Mouse (Mus musculus) intestine, embryonic 15.5 days (tissue): ENCODE results near the gene Homer1. TPM values are rescaled to one million over a fixed set of nuclear protein-coding genes. Genes with fewer than 3 reads are reported as not detected.

Experiments
- ATAC-seq: fragments of 200-750 bp; cut with Nextera tagmentation; 2 replicates; pipeline ENCODE4 v1.8.0; 2017; ENCODE audit warnings: moderate TSS enrichment, moderate library complexity
- H3K27ac ChIP-seq: fragments of 300-500 bp; sonication (generic); 2 replicates; pipeline ENCODE4 v1.5.1; 2015; ENCODE audit warnings: mild to moderate bottlenecking, inconsistent platforms
- H3K27me3 ChIP-seq: fragments of 300-500 bp; sonication (generic); replicated peaks from 2 replicates; pipeline ENCODE4 v1.6.1; 2015; ENCODE audit warnings: inconsistent platforms
- H3K36me3 ChIP-seq: fragments of 300-500 bp; sonication (generic); 2 replicates; pipeline ENCODE4 v1.6.1; 2015; ENCODE audit warnings: inconsistent platforms
- H3K4me1 ChIP-seq: fragments of 300-500 bp; sonication (generic); replicated peaks from 2 replicates; pipeline ENCODE4 v1.6.1; 2015; ENCODE audit warnings: inconsistent platforms
- H3K4me2 ChIP-seq: fragments of 300-500 bp; sonication (generic); replicated peaks from 2 replicates; pipeline ENCODE4 v1.6.1; 2015; ENCODE audit warnings: mild to moderate bottlenecking, inconsistent platforms
- H3K4me3 ChIP-seq: fragments of 300-500 bp; sonication (generic); replicated peaks from 2 replicates; pipeline ENCODE4 v1.5.1; 2015; ENCODE audit warnings: inconsistent platforms
- H3K9ac ChIP-seq: fragments of 300-500 bp; sonication (generic); 2 replicates; pipeline ENCODE4 v1.6.1; 2015; ENCODE audit warnings: inconsistent platforms
- H3K9me3 ChIP-seq: fragments of 300-500 bp; sonication (generic); 2 replicates; pipeline ENCODE4 v1.6.1; 2016; ENCODE audit warnings: inconsistent platforms
- WGBS: fragments of 180-500 bp; shearing (Covaris S2); methylation state at CpG from one replicate; pipeline ENCODE4 v1.1.7; 2015; 5-methylcytosine and 5-hydroxymethylcytosine counted together
- polyA plus RNA-seq: library from polyadenylated mRNA; unstranded; fragments of >200 nt; fragmentation: Nextera tagmentation; extraction: Ambion mirVana; gene quantifications from 2 replicates; pipeline ENCODE4 v1.2.1, GENCODE M21; 2015

The Homer1 gene
- polyA plus RNA-seq, 1 experiment from 2014 or later = 4.3 TPM

DNA sequence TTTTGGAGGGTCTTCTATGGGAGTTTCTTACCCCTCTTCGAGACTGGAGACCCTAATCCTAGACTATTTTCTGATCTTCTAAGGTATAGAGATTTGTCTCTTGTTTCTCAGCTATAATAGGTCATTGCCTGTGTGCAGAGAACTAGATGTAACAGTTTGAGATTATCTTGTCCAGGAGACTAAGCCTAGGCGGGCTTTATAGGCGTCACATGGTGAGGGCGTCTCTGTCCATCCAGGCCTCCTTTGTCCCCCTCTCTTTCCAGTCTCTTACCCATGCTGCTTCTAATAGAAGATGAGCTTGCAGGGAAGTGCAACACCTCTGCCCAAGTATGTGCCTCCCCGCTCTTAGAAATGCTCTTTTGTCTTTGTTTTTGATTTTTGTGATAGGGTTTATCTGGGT is 83.7 kb downstream of the Homer1 start:
- ATAC-seq = no peak
- 93% methylated on average over 5 of the region's 5 CpGs for WGBS
- H3K4me2 ChIP-seq = no peak overlapping the region
- no peaks in the 10 kb centered on the region for H3K4me1 ChIP-seq
- no peaks in the 10 kb centered on the region for H3K9me3 ChIP-seq
- no peak overlapping the region for H3K27ac ChIP-seq
- H3K9ac ChIP-seq = no peak overlapping the region
- H3K4me3 ChIP-seq = no peak overlapping the region
- H3K27me3 ChIP-seq = no peaks in the 10 kb centered on the region
- no peaks in the 10 kb centered on the region for H3K36me3 ChIP-seq

DNA sequence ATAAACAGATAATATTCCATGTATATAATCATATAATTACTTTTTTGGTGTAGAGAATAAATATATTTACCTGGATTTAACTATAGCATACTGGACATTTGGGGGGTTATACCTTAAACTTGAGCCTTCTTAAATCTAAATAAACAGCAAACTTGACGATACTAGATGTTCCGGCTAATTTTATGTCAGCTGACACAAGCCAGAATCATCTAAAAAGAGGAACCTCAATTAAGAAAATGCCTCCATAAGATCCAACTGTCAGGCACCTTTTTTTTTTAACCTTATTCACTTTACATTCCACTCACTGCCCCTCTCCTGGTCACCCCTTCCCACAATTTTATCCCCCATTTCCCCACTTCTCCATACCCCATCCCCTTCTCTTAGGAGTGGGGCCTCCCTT is 84.2 kb downstream of the Homer1 start:
- no peak for ATAC-seq
- H3K27me3 ChIP-seq = no peaks in the 10 kb centered on the region
- no peak overlapping the region for H3K9ac ChIP-seq
- WGBS = 83% methylated on average over 2 of the region's 2 CpGs
- no peaks in the 10 kb centered on the region for H3K4me1 ChIP-seq
- H3K4me3 ChIP-seq = no peak overlapping the region
- H3K36me3 ChIP-seq = no peaks in the 10 kb centered on the region
- H3K27ac ChIP-seq = no peak overlapping the region
- no peak overlapping the region for H3K4me2 ChIP-seq
- no peaks in the 10 kb centered on the region for H3K9me3 ChIP-seq

DNA sequence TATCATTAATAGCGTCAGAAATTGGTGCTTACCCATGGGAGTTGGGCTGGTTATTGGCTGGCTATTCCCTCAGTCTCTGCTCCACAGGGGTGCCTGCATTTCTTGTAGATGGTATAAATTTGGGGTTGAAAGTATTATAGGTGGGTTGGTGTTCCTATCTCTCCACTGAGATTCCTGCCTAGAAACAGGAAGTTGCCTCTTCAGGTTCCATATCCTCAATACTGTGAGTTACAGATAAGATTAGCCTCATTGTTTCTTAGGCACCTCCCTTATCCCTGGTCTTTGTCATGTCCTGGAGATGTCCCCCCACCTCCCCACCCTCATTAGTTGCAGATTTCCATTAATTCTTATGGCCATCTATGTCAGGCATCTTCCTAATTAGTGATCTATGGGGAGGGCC is 85.0 kb downstream of the Homer1 start:
- Histone ChIP-seq H3K4me3 (no peak overlapping the region), H3K9me3 (no peaks in the 10 kb centered on the region), H3K27ac (no peak overlapping the region), H3K4me2 (no peak overlapping the region), H3K27me3 (no peaks in the 10 kb centered on the region), H3K36me3 (no peaks in the 10 kb centered on the region), H3K9ac (no peak overlapping the region), H3K4me1 (no peaks in the 10 kb centered on the region)
- 71% methylated on average over 1 of the region's 1 CpGs for WGBS
- no peak for ATAC-seq

DNA sequence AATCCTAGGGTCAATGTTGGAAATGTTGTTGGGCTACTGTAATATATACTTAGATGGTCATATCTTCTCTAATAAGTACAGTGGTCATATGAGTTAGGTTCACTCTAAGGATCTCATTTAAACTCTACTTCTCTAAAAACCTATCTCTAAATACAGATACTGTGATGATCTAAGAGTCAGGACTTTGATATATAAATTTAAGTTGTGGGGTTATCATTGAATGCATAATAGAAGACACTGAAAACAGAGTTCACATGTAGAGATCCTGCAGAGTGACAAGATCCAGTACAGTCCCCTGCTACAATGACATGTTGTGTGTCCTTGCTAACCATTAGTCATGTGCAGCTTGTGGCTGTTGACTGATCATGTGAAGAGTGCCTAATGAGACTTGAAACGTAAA is 85.7 kb downstream of the Homer1 start:
- Histone ChIP-seq H3K36me3 (no peaks in the 10 kb centered on the region), H3K9ac (no peak overlapping the region)
- ATAC-seq = no peak

DNA sequence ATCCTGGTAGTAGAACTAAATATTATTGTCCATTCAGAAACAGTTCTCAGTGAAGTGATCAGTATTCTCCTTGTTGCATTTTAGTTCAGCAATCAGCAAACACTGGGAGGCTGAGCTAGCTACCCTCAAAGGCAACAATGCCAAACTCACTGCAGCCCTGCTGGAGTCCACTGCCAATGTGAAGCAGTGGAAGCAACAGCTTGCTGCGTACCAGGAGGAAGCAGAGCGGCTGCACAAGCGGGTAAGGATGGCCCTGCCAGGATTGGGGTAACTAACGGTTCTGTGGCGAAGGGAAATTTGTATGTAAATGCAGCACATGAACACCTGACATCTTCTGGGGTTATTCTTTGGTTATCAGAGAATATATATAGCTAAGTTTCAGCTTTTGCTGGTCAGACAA is 88.0 kb downstream of the Homer1 start:
- Histone ChIP-seq H3K36me3 (no peaks in the 10 kb centered on the region), H3K27me3 (no peaks in the 10 kb centered on the region), H3K4me3 (no peak overlapping the region), H3K9ac (no peak overlapping the region), H3K27ac (no peak overlapping the region), H3K9me3 (no peaks in the 10 kb centered on the region), H3K4me1 (no peaks in the 10 kb centered on the region), H3K4me2 (no peak overlapping the region)
- no peak for ATAC-seq
- 90% methylated on average over 5 of the region's 5 CpGs for WGBS

More for the DNA sequence above, 85.7 kb downstream of the Homer1 start:
- no peaks in the 10 kb centered on the region for H3K4me1 ChIP-seq
- H3K9me3 ChIP-seq = no peaks in the 10 kb centered on the region
- H3K27me3 ChIP-seq = no peaks in the 10 kb centered on the region
- no peak overlapping the region for H3K4me2 ChIP-seq
- WGBS = 76% methylated on average over 1 of the region's 1 CpGs
- no peak overlapping the region for H3K4me3 ChIP-seq
- no peak overlapping the region for H3K27ac ChIP-seq

DNA sequence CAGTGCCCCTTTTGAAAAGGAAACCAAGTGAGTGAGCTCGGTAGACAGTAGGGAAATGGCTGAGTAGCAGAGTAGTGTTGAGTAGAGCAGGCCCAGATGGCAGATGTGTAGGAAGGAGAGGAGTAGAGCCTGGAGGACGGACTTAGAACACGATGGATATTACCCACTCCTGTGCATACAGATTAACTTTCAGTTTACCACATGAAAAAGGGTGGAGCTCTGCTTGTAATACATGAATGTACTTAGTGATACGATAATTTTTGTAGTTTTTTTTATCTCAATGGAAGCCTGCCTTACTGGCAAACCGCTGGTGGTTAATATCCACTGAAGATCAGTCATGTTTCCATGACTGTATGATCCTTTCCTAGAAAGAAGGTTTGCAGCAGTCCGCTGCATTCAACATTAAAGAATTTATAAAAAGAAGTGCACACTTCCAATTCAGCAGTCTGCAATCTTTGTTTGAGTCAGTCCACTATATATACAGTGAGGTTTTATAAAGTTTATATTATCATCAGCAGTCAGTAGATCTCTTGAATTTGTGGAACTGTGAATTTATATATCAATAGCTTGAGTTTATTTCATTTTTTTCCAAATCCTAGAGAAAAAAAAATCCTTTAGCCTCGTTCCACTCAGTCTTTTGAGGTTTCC is 89.3 kb downstream of the Homer1 start:
- 0 out of 2 replicates have a peak overlapping the region, but pooled peaks have one; percentile 11 for H3K4me2 ChIP-seq
- no peaks in the 10 kb centered on the region for H3K27me3 ChIP-seq
- H3K36me3 ChIP-seq = 0 out of 2 replicates have a peak, but pooled peaks cover 3% of the 10 kb centered on the region
- no peaks in the 10 kb centered on the region for H3K4me1 ChIP-seq
- H3K9ac ChIP-seq = no peak overlapping the region
- H3K27ac ChIP-seq = no peak overlapping the region
- no peaks in the 10 kb centered on the region for H3K9me3 ChIP-seq
- ATAC-seq = peak; percentile 72
- no peak overlapping the region for H3K4me3 ChIP-seq
- 42% methylated on average over 7 of the region's 7 CpGs for WGBS

DNA sequence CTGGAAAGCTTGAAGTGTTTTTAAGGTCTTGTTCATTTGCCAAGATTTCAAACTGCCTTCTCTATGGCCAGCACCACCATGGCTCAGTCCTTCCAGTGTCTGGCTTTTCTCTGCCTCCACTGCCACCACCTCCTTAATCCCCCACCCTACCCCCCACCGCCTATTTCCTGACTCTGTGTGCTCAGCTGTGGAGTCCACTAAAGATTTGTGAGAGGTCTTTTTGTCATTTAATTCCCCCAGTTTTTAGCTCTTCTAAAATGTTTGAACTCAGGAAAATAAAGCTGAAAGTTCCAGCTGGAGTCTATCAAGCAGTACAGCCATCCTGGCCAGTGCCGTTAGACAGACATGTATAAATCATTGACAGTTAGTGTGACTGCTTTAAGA is 89.8 kb downstream of the Homer1 start:
- ATAC-seq = peak; percentile 81
- H3K4me1 ChIP-seq = no peaks in the 10 kb centered on the region
- no peak overlapping the region for H3K27ac ChIP-seq
- H3K9me3 ChIP-seq = no peaks in the 10 kb centered on the region
- H3K4me2 ChIP-seq = no peak overlapping the region
- H3K27me3 ChIP-seq = no peaks in the 10 kb centered on the region
- 0 out of 2 replicates have a peak, but pooled peaks cover 3% of the 10 kb centered on the region for H3K36me3 ChIP-seq
- WGBS = 36% methylated on average over 2 of the region's 2 CpGs
- no peak overlapping the region for H3K4me3 ChIP-seq
- H3K9ac ChIP-seq = no peak overlapping the region

DNA sequence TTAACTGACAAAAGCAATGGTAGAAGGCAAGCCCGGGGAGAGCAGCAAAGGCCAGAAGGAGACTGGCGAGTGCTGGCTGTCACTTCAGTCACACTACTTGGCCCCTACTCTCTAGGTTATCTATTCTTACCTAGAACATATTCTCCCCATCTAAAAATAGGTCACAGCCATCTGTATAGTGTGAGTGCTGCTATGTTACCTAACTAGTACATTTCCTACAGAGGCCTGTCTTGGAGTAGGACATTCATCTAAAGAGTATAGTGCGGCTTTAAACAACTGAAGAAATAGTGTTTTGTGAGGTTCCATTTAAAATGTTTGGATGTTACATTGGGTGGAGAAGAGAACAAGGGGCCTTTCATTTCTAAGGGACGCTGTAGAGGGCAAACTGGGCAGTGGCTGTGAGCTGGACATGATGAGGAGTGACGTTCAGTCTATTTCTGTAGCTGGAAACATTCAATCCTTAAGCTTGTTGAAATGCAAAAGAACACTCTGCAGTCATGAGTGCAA is 100.3 kb downstream of the Homer1 start:
- Histone ChIP-seq H3K9me3 (no peaks in the 10 kb centered on the region), H3K4me2 (no peak overlapping the region), H3K4me1 (no peaks in the 10 kb centered on the region), H3K36me3 (no peaks in the 10 kb centered on the region), H3K4me3 (no peak overlapping the region), H3K27me3 (no peaks in the 10 kb centered on the region), H3K9ac (no peak overlapping the region), H3K27ac (no peak overlapping the region)
- 88% methylated on average over 5 of the region's 5 CpGs for WGBS
- no peak for ATAC-seq

DNA sequence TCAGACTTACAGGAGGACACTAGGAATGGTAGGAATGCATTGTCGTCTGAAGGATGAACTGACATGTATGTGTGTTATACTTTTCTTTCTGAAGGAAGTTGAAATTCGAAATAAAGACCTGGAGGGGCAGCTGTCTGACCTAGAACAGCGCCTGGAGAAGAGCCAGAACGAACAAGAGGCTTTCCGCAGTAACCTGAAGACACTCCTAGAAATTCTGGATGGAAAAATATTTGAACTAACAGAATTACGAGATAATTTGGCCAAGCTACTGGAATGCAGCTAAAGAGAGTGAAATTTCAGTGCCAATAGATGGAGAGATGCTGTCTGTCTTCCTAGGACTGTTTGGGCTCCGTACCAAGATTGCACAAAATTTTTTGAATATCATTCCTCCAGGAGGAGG is 102.5 kb downstream of the Homer1 start:
- Histone ChIP-seq H3K9ac (no peak overlapping the region), H3K4me1 (no peaks in the 10 kb centered on the region), H3K27ac (no peak overlapping the region), H3K36me3 (no peaks in the 10 kb centered on the region), H3K27me3 (no peaks in the 10 kb centered on the region), H3K4me3 (no peak overlapping the region), H3K4me2 (no peak overlapping the region), H3K9me3 (no peaks in the 10 kb centered on the region)
- 83% methylated on average over 7 of the region's 7 CpGs for WGBS
- ATAC-seq = no peak

DNA sequence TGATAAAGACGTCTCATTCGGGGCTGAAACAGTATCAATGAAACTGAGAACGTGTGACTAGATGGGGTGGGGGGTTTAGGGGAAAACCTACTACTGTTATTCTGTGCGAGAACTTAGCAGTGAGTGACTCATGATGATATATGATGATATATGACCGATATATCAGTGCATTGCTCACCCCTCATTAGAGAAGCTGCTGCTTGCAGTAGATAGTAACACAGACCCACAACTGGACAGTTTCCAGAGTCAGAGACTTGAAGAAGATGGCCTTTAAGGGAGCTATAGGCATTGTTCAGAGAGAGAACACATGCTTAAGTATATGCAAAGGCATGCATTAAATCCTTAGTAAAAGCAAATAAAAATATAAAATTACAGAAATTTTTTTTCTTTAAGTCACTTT is 107.4 kb downstream of the Homer1 start:
- ATAC-seq = no peak
- H3K4me3 ChIP-seq = no peak overlapping the region
- H3K4me1 ChIP-seq = no peaks in the 10 kb centered on the region
- no peaks in the 10 kb centered on the region for H3K9me3 ChIP-seq
- H3K27ac ChIP-seq = no peak overlapping the region
- no peak overlapping the region for H3K9ac ChIP-seq
- H3K27me3 ChIP-seq = no peaks in the 10 kb centered on the region
- WGBS = 82% methylated on average over 5 of the region's 5 CpGs
- no peaks in the 10 kb centered on the region for H3K36me3 ChIP-seq
- H3K4me2 ChIP-seq = no peak overlapping the region

DNA sequence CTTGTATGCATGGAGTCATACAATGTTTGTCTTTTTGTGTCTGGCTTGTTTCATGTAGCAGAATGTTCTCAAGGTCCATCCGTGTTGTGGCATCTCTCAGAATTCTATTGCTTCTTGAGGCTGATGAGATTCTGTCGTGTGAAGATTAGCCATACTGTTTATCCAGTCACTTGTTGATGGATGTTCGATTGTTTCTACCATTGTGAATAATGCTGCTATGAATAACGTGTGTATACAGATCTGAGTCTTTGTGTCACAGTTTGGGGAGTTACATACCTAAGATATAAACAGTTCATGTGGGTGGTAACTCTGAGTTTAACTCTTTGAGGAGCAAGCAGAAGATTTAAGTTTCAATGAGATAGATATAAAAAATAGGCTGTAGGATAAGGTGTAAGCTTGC is 110.9 kb downstream of the Homer1 start:
- no peaks in the 10 kb centered on the region for H3K36me3 ChIP-seq
- H3K4me1 ChIP-seq = no peaks in the 10 kb centered on the region
- no peaks in the 10 kb centered on the region for H3K9me3 ChIP-seq
- 55% methylated on average over 4 of the region's 4 CpGs for WGBS
- H3K27ac ChIP-seq = no peak overlapping the region
- no peak overlapping the region for H3K4me3 ChIP-seq
- H3K4me2 ChIP-seq = no peak overlapping the region
- ATAC-seq = no peak
- no peaks in the 10 kb centered on the region for H3K27me3 ChIP-seq
- no peak overlapping the region for H3K9ac ChIP-seq

DNA sequence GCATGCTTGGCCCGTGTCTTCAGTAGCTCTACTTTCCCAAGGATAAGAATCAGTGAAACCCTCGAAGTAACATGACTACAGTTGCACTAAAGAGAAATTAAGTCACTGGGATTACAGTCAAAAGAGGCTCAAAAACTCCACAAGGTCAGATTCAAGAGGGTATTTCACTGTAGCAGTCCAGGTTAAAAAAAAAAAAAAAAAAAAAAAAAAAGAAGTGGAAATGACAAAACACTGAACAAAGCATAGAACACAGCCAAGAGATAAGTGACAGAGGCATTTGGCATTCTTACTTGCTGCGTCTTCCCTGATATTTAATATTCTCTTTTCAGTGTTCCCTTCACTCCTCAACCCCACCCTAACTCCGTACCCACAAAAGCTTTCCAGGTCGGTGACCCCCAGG is 115.6 kb downstream of the Homer1 start:
- Histone ChIP-seq H3K27ac (no peak overlapping the region), H3K36me3 (no peaks in the 10 kb centered on the region), H3K4me1 (no peaks in the 10 kb centered on the region), H3K27me3 (no peaks in the 10 kb centered on the region), H3K9ac (no peak overlapping the region), H3K4me3 (no peak overlapping the region), H3K9me3 (no peaks in the 10 kb centered on the region), H3K4me2 (no peak overlapping the region)
- WGBS = 88% methylated on average over 5 of the region's 5 CpGs
- no peak for ATAC-seq

DNA sequence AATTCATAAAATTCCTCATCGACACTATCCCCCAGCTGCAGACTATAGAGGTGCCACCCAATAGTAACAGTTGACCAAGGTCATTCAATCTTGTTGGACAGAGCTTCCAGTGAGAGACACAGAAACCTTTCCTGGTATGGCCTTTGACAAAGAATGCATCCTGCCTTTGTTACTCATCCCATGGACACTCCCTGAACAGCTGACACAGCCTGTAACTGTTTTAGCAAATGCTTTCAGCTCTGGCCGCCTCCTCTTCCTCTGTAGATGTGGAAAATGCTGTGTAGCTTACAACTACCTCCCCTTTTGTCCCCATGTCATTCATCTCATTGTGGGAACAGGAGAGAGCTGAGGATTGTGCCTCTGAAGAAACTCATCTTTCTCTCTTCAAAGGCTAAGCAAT is 118.9 kb downstream of the Homer1 start:
- Histone ChIP-seq H3K27me3 (no peaks in the 10 kb centered on the region), H3K9me3 (no peaks in the 10 kb centered on the region), H3K4me3 (no peak overlapping the region), H3K4me1 (no peaks in the 10 kb centered on the region), H3K9ac (no peak overlapping the region), H3K36me3 (no peaks in the 10 kb centered on the region), H3K4me2 (no peak overlapping the region), H3K27ac (no peak overlapping the region)
- 81% methylated on average over 2 of the region's 2 CpGs for WGBS
- ATAC-seq = no peak
